Mouse (Mus musculus) myocyte (in vitro differentiated cells): ENCODE results near the gene Stk32c.

Source experiments
- CEBPB ChIP-seq: IDR thresholded peaks from 2 replicates; pipeline ENCODE4 v1.6.1; 2011; ENCODE audit warnings: mild to moderate bottlenecking, moderate library complexity; ENCODE audit not compliant: poor library complexity, insufficient read depth, severe bottlenecking
- MAX ChIP-seq: IDR thresholded peaks from one replicate; pipeline ENCODE4 v1.6.1; 2011; ENCODE audit warnings: low read depth, mild to moderate bottlenecking, control low read depth
- MYOD1 ChIP-seq, 3 experiments: IDR thresholded peaks; one replicate each; pipeline ENCODE4 v1.6.1; 2011; ENCODE audit warnings: control low read depth in 2 of 3, low read depth in 2 of 3, mild to moderate bottlenecking in 2 of 3, moderate library complexity in 1 of 3; ENCODE audit not compliant: insufficient read length in 2 of 3, control insufficient read depth in 1 of 3
- MYOG ChIP-seq, 3 experiments: IDR thresholded peaks; one replicate each; pipeline ENCODE4 v1.6.1; 2011; ENCODE audit warnings: control low read depth in 2 of 3, low read depth in 2 of 3, mild to moderate bottlenecking in 2 of 3; ENCODE audit not compliant: insufficient read length in 2 of 3, control insufficient read depth in 1 of 3, insufficient read depth in 1 of 3
- POLR2A ChIP-seq: IDR thresholded peaks from one replicate; pipeline ENCODE4 v1.6.1; 2011; ENCODE audit warnings: low read depth, mild to moderate bottlenecking, control low read depth, moderate library complexity; ENCODE audit not compliant: insufficient read length
- POLR2AphosphoS2 ChIP-seq: IDR thresholded peaks from one replicate; pipeline ENCODE4 v1.6.1; 2011; ENCODE audit warnings: low read depth, control low read depth; ENCODE audit not compliant: insufficient read length
- SRF ChIP-seq: IDR thresholded peaks from one replicate; pipeline ENCODE4 v1.6.1; 2011; ENCODE audit warnings: low read depth; ENCODE audit not compliant: control insufficient read depth, insufficient read length
- TCF12 ChIP-seq: IDR thresholded peaks from one replicate; pipeline ENCODE4 v1.6.1; 2011; ENCODE audit warnings: mild to moderate bottlenecking, control low read depth; ENCODE audit not compliant: poor library complexity, insufficient read depth, severe bottlenecking
- USF1 ChIP-seq: IDR thresholded peaks from one replicate; pipeline ENCODE4 v1.6.1; 2011; ENCODE audit warnings: low read depth, mild to moderate bottlenecking, control low read depth, moderate library complexity

DNA sequence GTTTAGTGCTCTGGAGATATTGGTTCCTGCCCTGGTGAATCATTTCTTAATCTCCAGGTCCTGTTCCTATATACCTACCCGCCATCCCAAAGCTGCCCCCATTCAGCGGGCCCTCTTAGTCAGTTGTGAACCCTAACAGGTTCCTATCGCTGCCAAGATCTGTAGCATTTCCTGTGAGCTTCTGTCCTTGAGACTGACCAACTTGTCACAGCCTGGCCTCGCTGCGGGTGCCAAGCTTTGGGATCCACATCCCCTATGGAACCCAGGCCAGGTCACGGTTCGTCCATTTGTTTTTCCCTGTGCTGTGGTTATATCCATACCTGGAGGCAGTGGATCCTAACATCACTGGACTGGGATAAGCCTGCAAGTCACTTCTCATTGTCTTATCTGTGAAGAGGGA lies 39.5 kb upstream of the Stk32c start:
- TF ChIP-seq POLR2A = no peak
- TF ChIP-seq CEBPB = no peak
- TF ChIP-seq MAX = no peak
- no peak for TF ChIP-seq TCF12
- no peak for TF ChIP-seq POLR2AphosphoS2
- TF ChIP-seq SRF = no peak
- TF ChIP-seq USF1 = no peak
- TF ChIP-seq MYOG (IDR thresholded peaks at IDR 0.05; ENCODE audit: control insufficient read depth in 1 of 3, insufficient read depth in 1 of 3, insufficient read length in 2 of 3, low read depth in 2 of 3) = no peak
- no peak for TF ChIP-seq MYOD1 (IDR thresholded peaks at IDR 0.05; ENCODE audit: control insufficient read depth in 1 of 3, insufficient read length in 2 of 3, low read depth in 2 of 3)
